Mouse (Mus musculus): Measurements from ENCODE around the gene Glrp1. TPM values are rescaled to one million over a fixed set of nuclear protein-coding genes. Genes with fewer than 3 reads are reported as not detected.

Glrp1 gene
- polyA plus RNA-seq, 1 experiment from 2014 or later, result 0.28 TPM

- 38% methylated on average over 6 of the region's 6 CpGs for WGBS
- no peak for ATAC-seq (ENCODE audit: low read depth)
- peaks cover 35% of the 10 kb centered on the region for H3K4me1 ChIP-seq (replicated peaks; ENCODE audit: control insufficient read depth, insufficient read depth, low read length)
Measured at GRCm38 (mm10) chr1:88472258-88472657, 37.6 kb downstream of the Glrp1 start.

DNA sequence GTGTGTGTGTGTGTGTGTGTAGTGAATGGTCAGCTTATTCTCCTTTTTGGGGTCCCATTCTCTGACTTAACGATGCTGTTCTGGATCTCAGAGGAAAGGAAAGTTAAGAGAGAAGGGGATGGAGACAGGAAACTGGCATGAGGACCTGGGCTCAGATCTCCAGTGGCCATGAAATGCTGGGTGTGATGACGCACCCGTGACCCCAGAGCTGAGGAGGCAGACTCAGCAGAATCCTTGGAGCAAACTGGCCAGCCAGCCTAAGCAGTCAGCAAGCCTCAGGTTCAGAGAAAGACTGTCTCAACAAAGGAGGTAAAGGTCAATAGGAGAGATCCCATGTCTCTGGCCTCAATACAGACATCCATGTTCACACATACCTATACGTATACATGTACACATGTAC is 40.1 kb downstream of the Glrp1 start:
- WGBS, result 80% methylated on average over 4 of the region's 4 CpGs
- no peak overlapping the region for H3K9ac ChIP-seq (ENCODE audit: low read length)
- H3K4me3 ChIP-seq (ENCODE audit: low read length), result no peak overlapping the region
- no peak overlapping the region for H3K27ac ChIP-seq (ENCODE audit: low read length)
- no peak for ATAC-seq (ENCODE audit: low read depth)
- H3K4me1 ChIP-seq (replicated peaks; ENCODE audit: control insufficient read depth, insufficient read depth, low read length), result peaks cover 17% of the 10 kb centered on the region
- H3K4me2 ChIP-seq (ENCODE audit: low read depth, low read length), result no peak overlapping the region
- no peaks in the 10 kb centered on the region for H3K27me3 ChIP-seq (ENCODE audit: control insufficient read depth, insufficient read depth, low read depth, low read length)
- no peaks in the 10 kb centered on the region for H3K9me3 ChIP-seq (ENCODE audit: control insufficient read depth, low read length)
- H3K36me3 ChIP-seq (ENCODE audit: control insufficient read depth, insufficient read depth, low read length), result no peaks in the 10 kb centered on the region

More at GRCm38 (mm10) chr1:88472258-88472657, 37.6 kb downstream of the Glrp1 start:
- H3K27me3 ChIP-seq (ENCODE audit: control insufficient read depth, insufficient read depth, low read depth, low read length), result no peaks in the 10 kb centered on the region
- no peak overlapping the region for H3K4me2 ChIP-seq (ENCODE audit: low read depth, low read length)
- no peaks in the 10 kb centered on the region for H3K9me3 ChIP-seq (ENCODE audit: control insufficient read depth, low read length)
- H3K36me3 ChIP-seq (ENCODE audit: control insufficient read depth, insufficient read depth, low read length), result no peaks in the 10 kb centered on the region
- no peak overlapping the region for H3K27ac ChIP-seq (ENCODE audit: low read length)
- H3K9ac ChIP-seq (ENCODE audit: low read length), result no peak overlapping the region
- no peak overlapping the region for H3K4me3 ChIP-seq (ENCODE audit: low read length)

- Histone ChIP-seq H3K27ac (ENCODE audit: low read length) (no peak overlapping the region), H3K27me3 (ENCODE audit: control insufficient read depth, insufficient read depth, low read depth, low read length) (no peaks in the 10 kb centered on the region), H3K4me1 (replicated peaks; ENCODE audit: control insufficient read depth, insufficient read depth, low read length) (peaks cover 9% of the 10 kb centered on the region), H3K36me3 (ENCODE audit: control insufficient read depth, insufficient read depth, low read length) (no peaks in the 10 kb centered on the region), H3K4me2 (ENCODE audit: low read depth, low read length) (no peak overlapping the region), H3K9me3 (ENCODE audit: control insufficient read depth, low read length) (no peaks in the 10 kb centered on the region), H3K4me3 (ENCODE audit: low read length) (no peak overlapping the region), H3K9ac (ENCODE audit: low read length) (no peak overlapping the region)
- no peak for ATAC-seq (ENCODE audit: low read depth)
- WGBS, result 92% methylated on average over 2 of the region's 2 CpGs
Measured at GRCm38 (mm10) chr1:88468335-88468734, 41.5 kb downstream of the Glrp1 start.

- no peak for ATAC-seq (ENCODE audit: low read depth)
- H3K4me3 ChIP-seq (ENCODE audit: low read length), result no peak overlapping the region
- H3K36me3 ChIP-seq (ENCODE audit: control insufficient read depth, insufficient read depth, low read length), result no peaks in the 10 kb centered on the region
- no peak overlapping the region for H3K27ac ChIP-seq (ENCODE audit: low read length)
- no peak overlapping the region for H3K9ac ChIP-seq (ENCODE audit: low read length)
- H3K4me2 ChIP-seq (ENCODE audit: low read depth, low read length), result no peak overlapping the region
- 83% methylated on average over 5 of the region's 5 CpGs for WGBS
- H3K9me3 ChIP-seq (ENCODE audit: control insufficient read depth, low read length), result no peaks in the 10 kb centered on the region
- H3K4me1 ChIP-seq (replicated peaks; ENCODE audit: control insufficient read depth, insufficient read depth, low read length), result peaks cover 12% of the 10 kb centered on the region
- H3K27me3 ChIP-seq (ENCODE audit: control insufficient read depth, insufficient read depth, low read depth, low read length), result no peaks in the 10 kb centered on the region
Measured at GRCm38 (mm10) chr1:88467866-88468265, 42.0 kb downstream of the Glrp1 start.

GRCm38 (mm10) chr1:88466325-88467064 is 43.4 kb downstream of the Glrp1 start:
- H3K27me3 ChIP-seq (ENCODE audit: control insufficient read depth, insufficient read depth, low read depth, low read length), result no peaks in the 10 kb centered on the region
- no peak overlapping the region for H3K4me2 ChIP-seq (ENCODE audit: low read depth, low read length)
- H3K4me3 ChIP-seq (ENCODE audit: low read length), result no peak overlapping the region
- H3K9me3 ChIP-seq (ENCODE audit: control insufficient read depth, low read length), result no peaks in the 10 kb centered on the region
- no peak for ATAC-seq (ENCODE audit: low read depth)
- no peak overlapping the region for H3K9ac ChIP-seq (ENCODE audit: low read length)
- no peak overlapping the region for H3K27ac ChIP-seq (ENCODE audit: low read length)
- no peaks in the 10 kb centered on the region for H3K36me3 ChIP-seq (ENCODE audit: control insufficient read depth, insufficient read depth, low read length)
- WGBS, result 64% methylated on average over 8 of the region's 8 CpGs
- H3K4me1 ChIP-seq (replicated peaks; ENCODE audit: control insufficient read depth, insufficient read depth, low read length), result peaks cover 18% of the 10 kb centered on the region

- peak; percentile 39; the same call in 1 of the 2 replicates for ATAC-seq (ENCODE audit: low read depth)
- no peaks in the 10 kb centered on the region for H3K36me3 ChIP-seq (ENCODE audit: control insufficient read depth, insufficient read depth, low read length)
- peaks cover 18% of the 10 kb centered on the region for H3K4me1 ChIP-seq (replicated peaks; ENCODE audit: control insufficient read depth, insufficient read depth, low read length)
- H3K4me3 ChIP-seq (ENCODE audit: low read length), result no peak overlapping the region
- H3K9me3 ChIP-seq (ENCODE audit: control insufficient read depth, low read length), result no peaks in the 10 kb centered on the region
- 55% methylated on average over 4 of the region's 4 CpGs for WGBS
- no peak overlapping the region for H3K27ac ChIP-seq (ENCODE audit: low read length)
- no peak overlapping the region for H3K4me2 ChIP-seq (ENCODE audit: low read depth, low read length)
- no peak overlapping the region for H3K9ac ChIP-seq (ENCODE audit: low read length)
- H3K27me3 ChIP-seq (ENCODE audit: control insufficient read depth, insufficient read depth, low read depth, low read length), result no peaks in the 10 kb centered on the region
Measured at GRCm38 (mm10) chr1:88465722-88466121, 44.1 kb downstream of the Glrp1 start.

DNA sequence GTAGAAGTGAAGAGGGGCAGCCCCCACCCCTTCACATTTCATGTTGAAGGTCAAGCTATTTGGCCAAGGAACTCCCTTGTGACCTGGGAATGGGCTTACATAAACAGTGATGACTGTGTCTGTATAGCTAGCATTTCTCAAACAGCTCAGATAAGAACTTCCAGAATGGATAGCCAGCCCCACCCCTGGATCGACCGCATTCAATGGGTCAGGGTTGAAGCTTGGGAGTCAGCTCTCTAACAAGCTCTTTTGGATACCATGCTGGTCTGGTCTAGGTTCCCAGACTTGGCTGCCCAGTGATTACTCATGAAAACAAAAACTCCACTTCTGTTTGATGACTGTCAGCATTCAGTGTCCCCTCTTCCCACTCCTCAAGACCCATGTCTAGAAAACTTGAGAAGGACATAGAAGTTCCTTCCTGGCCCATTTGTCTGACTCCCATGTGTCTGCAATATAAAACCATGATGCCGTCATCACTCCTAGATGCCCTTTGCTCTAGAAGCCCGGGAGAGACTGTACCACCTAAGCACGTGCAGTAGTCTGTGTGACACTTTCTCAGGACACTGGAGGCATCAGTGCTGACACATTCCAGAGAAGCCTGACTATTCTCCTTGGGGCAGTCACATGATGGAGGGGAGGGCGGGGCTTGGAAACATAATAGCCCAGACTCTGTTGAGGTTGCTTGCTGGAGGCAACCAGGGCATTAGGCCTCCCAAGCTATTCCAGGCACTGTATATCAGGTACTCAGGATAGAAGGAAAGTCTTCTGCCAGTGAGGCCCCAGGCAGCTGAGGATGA is 45.6 kb downstream of the Glrp1 start:
- ATAC-seq (ENCODE audit: low read depth), result no peak
- H3K4me1 ChIP-seq (replicated peaks; ENCODE audit: control insufficient read depth, insufficient read depth, low read length), result peaks cover 14% of the 10 kb centered on the region
- H3K9ac ChIP-seq (ENCODE audit: low read length), result no peak overlapping the region
- H3K36me3 ChIP-seq (ENCODE audit: control insufficient read depth, insufficient read depth, low read length), result no peaks in the 10 kb centered on the region
- no peak overlapping the region for H3K4me3 ChIP-seq (ENCODE audit: low read length)
- no peaks in the 10 kb centered on the region for H3K27me3 ChIP-seq (ENCODE audit: control insufficient read depth, insufficient read depth, low read depth, low read length)
- no peak overlapping the region for H3K4me2 ChIP-seq (ENCODE audit: low read depth, low read length)
- 68% methylated on average over 6 of the region's 6 CpGs for WGBS
- no peaks in the 10 kb centered on the region for H3K9me3 ChIP-seq (ENCODE audit: control insufficient read depth, low read length)
- peak overlapping the region; percentile 51 for H3K27ac ChIP-seq (ENCODE audit: low read length)

DNA sequence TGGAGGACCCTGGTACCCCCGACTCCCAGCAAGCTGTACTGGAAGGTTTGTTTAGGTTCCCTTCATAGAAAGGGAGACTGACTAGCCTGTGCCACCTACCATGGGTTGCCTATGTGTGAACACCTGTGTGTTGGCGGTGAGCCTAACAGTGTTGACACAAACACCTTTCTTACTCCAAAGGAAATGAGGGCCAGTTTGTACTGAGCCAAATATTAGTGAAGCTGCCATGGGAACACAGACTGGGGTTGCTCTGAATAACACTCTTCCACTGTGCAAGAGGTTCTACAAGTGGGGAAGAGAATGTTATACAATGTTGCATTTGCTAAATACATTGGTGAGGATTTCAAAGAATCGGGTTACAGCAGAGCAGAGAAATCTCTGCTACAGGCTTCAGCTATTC is 46.6 kb downstream of the Glrp1 start:
- no peaks in the 10 kb centered on the region for H3K27me3 ChIP-seq (ENCODE audit: control insufficient read depth, insufficient read depth, low read depth, low read length)
- no peak overlapping the region for H3K4me2 ChIP-seq (ENCODE audit: low read depth, low read length)
- peaks cover 14% of the 10 kb centered on the region for H3K4me1 ChIP-seq (replicated peaks; ENCODE audit: control insufficient read depth, insufficient read depth, low read length)
- peak overlapping the region; percentile 72 for H3K27ac ChIP-seq (ENCODE audit: low read length)
- no peaks in the 10 kb centered on the region for H3K36me3 ChIP-seq (ENCODE audit: control insufficient read depth, insufficient read depth, low read length)
- no peaks in the 10 kb centered on the region for H3K9me3 ChIP-seq (ENCODE audit: control insufficient read depth, low read length)
- H3K4me3 ChIP-seq (ENCODE audit: low read length), result no peak overlapping the region
- no peak overlapping the region for H3K9ac ChIP-seq (ENCODE audit: low read length)
- ATAC-seq (ENCODE audit: low read depth), result peak; percentile 73
- WGBS, result 58% methylated on average over 3 of the region's 3 CpGs

GRCm38 (mm10) chr1:88462484-88462883 is 47.4 kb downstream of the Glrp1 start:
- Histone ChIP-seq H3K4me2 (ENCODE audit: low read depth, low read length) (no peak overlapping the region), H3K27me3 (ENCODE audit: control insufficient read depth, insufficient read depth, low read depth, low read length) (no peaks in the 10 kb centered on the region), H3K9me3 (ENCODE audit: control insufficient read depth, low read length) (no peaks in the 10 kb centered on the region), H3K4me1 (replicated peaks; ENCODE audit: control insufficient read depth, insufficient read depth, low read length) (peaks cover 14% of the 10 kb centered on the region), H3K9ac (ENCODE audit: low read length) (no peak overlapping the region), H3K4me3 (ENCODE audit: low read length) (no peak overlapping the region), H3K27ac (ENCODE audit: low read length) (peak overlapping the region; percentile 72), H3K36me3 (ENCODE audit: control insufficient read depth, insufficient read depth, low read length) (no peaks in the 10 kb centered on the region)
- 0 out of 2 replicates have a peak, but pooled peaks have one; percentile 23 for ATAC-seq (ENCODE audit: low read depth)
- 39% methylated on average over 6 of the region's 6 CpGs for WGBS

All from lung, embryonic 16.5 days (tissue).